Mouse (Mus musculus) heart, embryonic 14.5 days (tissue): Measurements from ENCODE around the gene Spg7. TPM values are rescaled to one million over a fixed set of nuclear protein-coding genes. Genes with fewer than 3 reads are reported as not detected.

Source experiments
- ATAC-seq: fragments of 200-750 bp; cut with Nextera tagmentation; 2 replicates; pipeline ENCODE4 v1.8.0; 2017; ENCODE audit warnings: low read depth, moderate TSS enrichment; ENCODE audit not compliant: insufficient number of reproducible peaks, insufficient read depth, low FRiP score
- H3K27ac ChIP-seq, 2 experiments: fragments of 200-500 bp in 1 of 2; fragments of 300-500 bp in 1 of 2; sonication (generic) in 1 of 2; replicated peaks in 1 of 2; 2 replicates each; pipeline ENCODE4 v1.5.1; 2012 to 2014; ENCODE audit warnings: low read depth in 2 of 2, low read length in 2 of 2, control low read depth in 1 of 2, mild to moderate bottlenecking in 1 of 2, mixed read lengths in 1 of 2; ENCODE audit not compliant: control insufficient read depth in 1 of 2, insufficient read depth in 1 of 2
- H3K27me3 ChIP-seq: fragments of 300-500 bp; sonication (generic); 2 replicates; pipeline ENCODE4 v1.6.1; 2014; ENCODE audit warnings: mild to moderate bottlenecking, low read length, control low read depth; ENCODE audit not compliant: control insufficient read depth, insufficient read depth
- H3K36me3 ChIP-seq: fragments of 300-500 bp; sonication (generic); 2 replicates; pipeline ENCODE4 v1.6.1; 2014; ENCODE audit warnings: mild to moderate bottlenecking, control low read depth, low read length, mixed read lengths; ENCODE audit not compliant: control insufficient read depth, insufficient read depth
- H3K4me1 ChIP-seq, 2 experiments: fragments of 200-500 bp in 1 of 2; fragments of 300-500 bp in 1 of 2; sonication (generic) in 1 of 2; 2 replicates each; pipeline ENCODE4 v1.6.1; 2012 to 2014; ENCODE audit warnings: low read length in 2 of 2, control low read depth in 1 of 2, mixed read lengths in 1 of 2; ENCODE audit not compliant: control insufficient read depth in 2 of 2, insufficient read depth in 2 of 2
- H3K4me2 ChIP-seq: fragments of 300-500 bp; sonication (generic); 2 replicates; pipeline ENCODE4 v1.6.1; 2014; ENCODE audit warnings: mild to moderate bottlenecking, low read length
- H3K4me3 ChIP-seq, 2 experiments: fragments of 200-500 bp in 1 of 2; fragments of 300-500 bp in 1 of 2; sonication (generic) in 1 of 2; 2 replicates each; pipeline ENCODE4 v1.5.1; 2012 to 2014; ENCODE audit warnings: low read length in 2 of 2, mild to moderate bottlenecking in 2 of 2, control low read depth in 1 of 2, low read depth in 1 of 2, moderate library complexity in 1 of 2; ENCODE audit not compliant: control insufficient read depth in 1 of 2, insufficient read depth in 1 of 2
- H3K9ac ChIP-seq: fragments of 300-500 bp; sonication (generic); 2 replicates; pipeline ENCODE4 v1.6.1; 2014; ENCODE audit warnings: mild to moderate bottlenecking, low read length
- H3K9me3 ChIP-seq: fragments of 300-500 bp; sonication (generic); 2 replicates; pipeline ENCODE4 v1.6.1; 2016; ENCODE audit warnings: low read length, control low read depth; ENCODE audit not compliant: control insufficient read depth
- WGBS: fragments of 180-500 bp; shearing (Covaris S2); extraction: QIAGEN DNeasy Blood & Tissue Kit; methylation state at CpG from one replicate; pipeline ENCODE4 v1.1.7; 2014; 5-methylcytosine and 5-hydroxymethylcytosine counted together
- polyA plus RNA-seq: library from polyadenylated mRNA; unstranded; fragments of >200 nt; fragmentation: Nextera tagmentation; extraction: Ambion mirVana; gene quantifications from 2 replicates; pipeline ENCODE4 v1.2.1, GENCODE M21; 2014

The Spg7 gene
- 64.5 and 64.7 TPM in 2 replicates for polyA plus RNA-seq

GRCm38 (mm10) chr8:123062721-123063120 is at the start of gene Spg7:
TSS of gene Spg7 (plus strand) at chr8:123062942.
- ATAC-seq, result no peak
- WGBS, result 76% methylated on average over 7 of the region's 7 CpGs

DNA sequence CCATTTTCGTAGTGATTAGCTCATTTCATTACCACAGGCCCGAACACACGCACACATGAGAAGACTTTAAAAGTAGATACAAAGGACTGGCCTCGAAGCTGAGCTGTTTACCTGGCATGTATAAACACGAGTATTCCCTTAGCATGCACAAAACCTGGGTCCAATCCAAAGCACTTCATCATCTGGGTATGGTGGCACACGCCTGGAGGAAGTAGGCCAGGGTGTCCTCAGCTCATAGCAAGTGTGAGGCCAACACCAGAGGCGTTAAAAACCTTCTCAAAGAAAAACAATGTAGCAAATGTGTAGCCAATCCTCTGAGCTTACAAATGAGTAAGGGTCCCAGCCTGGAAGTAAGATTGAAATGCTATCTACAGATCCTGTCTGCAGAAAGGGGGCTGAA is 48.3 kb upstream of the Spg7 start:
- whole genome bisulfite sequencing, result 71% methylated on average over 7 of the region's 7 CpGs
- no peak for ATAC-seq
- peaks cover 16 to 44% of the 10 kb centered on the region in 2 experiments for H3K4me1 ChIP-seq
- H3K4me2 ChIP-seq, result no peak overlapping the region
- 0 out of 2 replicates have a peak, but pooled peaks cover 4% of the 10 kb centered on the region for H3K36me3 ChIP-seq
- no peak overlapping the region for H3K4me3 ChIP-seq
- H3K9ac ChIP-seq, result no peak overlapping the region
- no peaks in the 10 kb centered on the region for H3K27me3 ChIP-seq
- H3K27ac ChIP-seq, result no peak overlapping the region
- no peaks in the 10 kb centered on the region for H3K9me3 ChIP-seq

More at GRCm38 (mm10) chr8:123062721-123063120, at the start of gene Spg7:
- H3K9me3 ChIP-seq, result no peaks in the 10 kb centered on the region
- H3K27me3 ChIP-seq, result no peaks in the 10 kb centered on the region
- no peak within 1 kb of the TSS for H3K4me3 ChIP-seq
- no peak within 1 kb of the TSS for H3K27ac ChIP-seq
- H3K4me1 ChIP-seq, result peaks cover 4 to 20% of the 10 kb centered on the region in 2 experiments
- no peak within 1 kb of the TSS for H3K9ac ChIP-seq
- no peak within 1 kb of the TSS for H3K4me2 ChIP-seq
- peaks cover 13% of the 10 kb centered on the region for H3K36me3 ChIP-seq

- Histone ChIP-seq H3K9ac (no peak overlapping the region), H3K4me3 (no peak overlapping the region), H3K4me1 (peaks cover 13 to 44% of the 10 kb centered on the region in 2 experiments), H3K4me2 (no peak overlapping the region), H3K9me3 (no peaks in the 10 kb centered on the region), H3K27ac (no peak overlapping the region), H3K36me3 (0 out of 2 replicates have a peak, but pooled peaks cover 4% of the 10 kb centered on the region), H3K27me3 (no peaks in the 10 kb centered on the region)
- no peak for ATAC-seq
- 26% methylated on average over 3 of the region's 3 CpGs for WGBS
Measured at GRCm38 (mm10) chr8:123015074-123015473, 47.7 kb upstream of the Spg7 start.

- H3K9me3 ChIP-seq, result no peaks in the 10 kb centered on the region
- H3K27me3 ChIP-seq, result no peaks in the 10 kb centered on the region
- H3K4me2 ChIP-seq, result no peak overlapping the region
- peaks cover 17 to 60% of the 10 kb centered on the region in 2 experiments for H3K4me1 ChIP-seq
- no peak overlapping the region for H3K27ac ChIP-seq
- no peak for ATAC-seq
- H3K36me3 ChIP-seq, result 0 out of 2 replicates have a peak, but pooled peaks cover 4% of the 10 kb centered on the region
- WGBS, result 80% methylated on average over 4 of the region's 4 CpGs
- H3K9ac ChIP-seq, result no peak overlapping the region
- no peak overlapping the region for H3K4me3 ChIP-seq
Measured at GRCm38 (mm10) chr8:123017143-123017542, 45.6 kb upstream of the Spg7 start.

GRCm38 (mm10) chr8:123018484-123019164 is 44.1 kb upstream of the Spg7 start:
- H3K4me1 ChIP-seq, result peaks cover 17 to 64% of the 10 kb centered on the region in 2 experiments
- no peak overlapping the region for H3K4me3 ChIP-seq
- no peaks in the 10 kb centered on the region for H3K9me3 ChIP-seq
- WGBS, result 70% methylated on average over 4 of the region's 4 CpGs
- H3K27me3 ChIP-seq, result no peaks in the 10 kb centered on the region
- no peak overlapping the region for H3K27ac ChIP-seq
- no peaks in the 10 kb centered on the region for H3K36me3 ChIP-seq
- no peak overlapping the region for H3K4me2 ChIP-seq
- no peak overlapping the region for H3K9ac ChIP-seq
- ATAC-seq, result no peak

GRCm38 (mm10) chr8:123020084-123020483 is 42.7 kb upstream of the Spg7 start:
- no peak for ATAC-seq
- Histone ChIP-seq H3K9ac (no peak overlapping the region), H3K4me2 (no peak overlapping the region), H3K27me3 (no peaks in the 10 kb centered on the region), H3K27ac (no peak overlapping the region), H3K9me3 (no peaks in the 10 kb centered on the region), H3K36me3 (peaks cover 5% of the 10 kb centered on the region; the same call in 1 of the 2 replicates), H3K4me1 (peaks cover 17 to 52% of the 10 kb centered on the region in 2 experiments), H3K4me3 (no peak overlapping the region)
- WGBS, result 61% methylated on average over 2 of the region's 2 CpGs

DNA sequence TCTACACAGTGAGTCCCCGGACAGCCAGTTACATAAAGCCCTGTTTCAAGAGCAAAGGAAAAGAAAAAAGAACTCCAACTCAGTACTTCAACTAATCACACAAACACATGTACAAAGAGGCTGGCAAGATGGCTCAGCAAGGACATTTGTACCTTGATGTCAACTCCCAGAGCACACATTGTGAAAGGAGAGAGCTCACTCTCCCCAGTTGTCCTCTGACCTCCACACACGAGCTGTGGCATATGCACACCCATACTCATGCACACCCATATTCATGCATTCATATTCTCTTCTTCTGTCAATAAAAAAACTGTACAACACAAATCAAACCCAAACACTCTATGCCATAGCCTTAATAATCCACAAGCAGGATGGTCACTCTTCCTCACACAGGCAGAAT is 41.9 kb upstream of the Spg7 start:
- Histone ChIP-seq H3K9me3 (no peaks in the 10 kb centered on the region), H3K4me1 (peaks cover 17 to 52% of the 10 kb centered on the region in 2 experiments), H3K9ac (no peak overlapping the region), H3K4me2 (no peak overlapping the region), H3K27ac (peak overlapping the region in 1 of 2 experiments; percentile 26; a peak in 1 of 4 replicates), H3K36me3 (peaks cover 5% of the 10 kb centered on the region; the same call in 1 of the 2 replicates), H3K27me3 (no peaks in the 10 kb centered on the region), H3K4me3 (no peak overlapping the region)
- ATAC-seq, result no peak
- WGBS, result 75% methylated on average over 2 of the region's 2 CpGs
